Mouse (Mus musculus) limb, embryonic 14.5 days (tissue): ENCODE measurements at regions not wholly inside any gene's neighbourhood (a gene's known extent, or its start where the extent isn't known, plus 50 kb on each side); places are given as distances from the start of the nearest gene placed in this dataset.

Source experiments
- ATAC-seq: fragments of 200-750 bp; cut with Nextera tagmentation; 2 replicates; pipeline ENCODE4 v1.8.0; 2017; ENCODE audit warnings: low read depth, moderate number of reproducible peaks, moderate TSS enrichment; ENCODE audit not compliant: low FRiP score
- DNase-seq: peaks from one replicate; pipeline ENCODE4 v3.0.0-alpha.2; 2015; ENCODE audit warnings: low spot score
- H3K27ac ChIP-seq: fragments of 300-500 bp; sonication (generic); replicated peaks from 2 replicates; pipeline ENCODE4 v1.5.1; 2014; ENCODE audit warnings: low read depth, mild to moderate bottlenecking, low read length, moderate library complexity, mixed read lengths
- H3K27me3 ChIP-seq: fragments of 300-500 bp; sonication (generic); 2 replicates; pipeline ENCODE4 v1.6.1; 2014; ENCODE audit warnings: low read length, mixed read lengths; ENCODE audit not compliant: control insufficient read depth, insufficient read depth
- H3K36me3 ChIP-seq: fragments of 300-500 bp; sonication (generic); 2 replicates; pipeline ENCODE4 v1.6.1; 2014; ENCODE audit warnings: mild to moderate bottlenecking, low read length, moderate library complexity, mixed read lengths; ENCODE audit not compliant: control insufficient read depth, insufficient read depth
- H3K4me1 ChIP-seq: fragments of 300-500 bp; sonication (generic); 2 replicates; pipeline ENCODE4 v1.6.1; 2014; ENCODE audit warnings: antibody characterized with exemption, low read length, mixed read lengths; ENCODE audit not compliant: control insufficient read depth, insufficient read depth
- H3K4me2 ChIP-seq: fragments of 300-500 bp; sonication (generic); replicated peaks from 2 replicates; pipeline ENCODE4 v1.6.1; 2014; ENCODE audit warnings: low read depth, mild to moderate bottlenecking, low read length, moderate library complexity; ENCODE audit not compliant: severe bottlenecking
- H3K4me3 ChIP-seq: fragments of 300-500 bp; sonication (generic); replicated peaks from 2 replicates; pipeline ENCODE4 v1.5.1; 2014; ENCODE audit warnings: low read length
- H3K9ac ChIP-seq: fragments of 300-500 bp; sonication (generic); 2 replicates; pipeline ENCODE4 v1.6.1; 2014; ENCODE audit warnings: mild to moderate bottlenecking, low read depth, low read length, moderate library complexity; ENCODE audit not compliant: severe bottlenecking
- H3K9me3 ChIP-seq: fragments of 300-500 bp; sonication (generic); 2 replicates; pipeline ENCODE4 v1.6.1; 2016; ENCODE audit warnings: low read length; ENCODE audit not compliant: control insufficient read depth
- POLR2A ChIP-seq: fragments of 200-500 bp; IDR thresholded peaks from 2 replicates; pipeline ENCODE4 v1.8.0; 2012; ENCODE audit warnings: inconsistent platforms, mild to moderate bottlenecking, moderate library complexity, borderline replicate concordance; ENCODE audit not compliant: insufficient read depth, insufficient read length; ENCODE audit errors: extremely low read depth
- WGBS: fragments of 180-500 bp; shearing (Covaris S2); extraction: QIAGEN DNeasy Blood & Tissue Kit; methylation state at CpG from one replicate; pipeline ENCODE4 v1.1.7; 2014; 5-methylcytosine and 5-hydroxymethylcytosine counted together

- Histone ChIP-seq H3K4me2 (no peak overlapping the region), H3K27ac (no peak overlapping the region), H3K27me3 (no peaks in the 10 kb centered on the region), H3K9me3 (no peaks in the 10 kb centered on the region), H3K9ac (no peak overlapping the region), H3K4me1 (peaks cover 6% of the 10 kb centered on the region; the same call in 1 of the 2 replicates), H3K36me3 (no peaks in the 10 kb centered on the region), H3K4me3 (no peak overlapping the region)
- ATAC-seq, result no peak
- WGBS, result 61% methylated on average over 6 of the region's 6 CpGs
- no peak for TF ChIP-seq POLR2A
- no peak for DNase-seq
These were observed 76.9 kb upstream of the Magi3 start for GRCm38 (mm10) chr3:104297112-104297511.

- Histone ChIP-seq H3K9ac (no peak overlapping the region), H3K27ac (no peak overlapping the region), H3K9me3 (no peaks in the 10 kb centered on the region), H3K4me3 (no peak overlapping the region), H3K36me3 (no peaks in the 10 kb centered on the region), H3K4me2 (no peak overlapping the region), H3K4me1 (peaks cover 6% of the 10 kb centered on the region; the same call in 1 of the 2 replicates), H3K27me3 (no peaks in the 10 kb centered on the region)
- no peak for TF ChIP-seq POLR2A
- DNase-seq (no peak), ATAC-seq (no peak)
- 74% methylated on average over 9 of the region's 9 CpGs for WGBS
These were observed 75.7 kb upstream of the Magi3 start for GRCm38 (mm10) chr3:104295856-104296255.

- H3K4me3 ChIP-seq, result no peak overlapping the region
- no peak overlapping the region for H3K4me2 ChIP-seq
- H3K27ac ChIP-seq, result no peak overlapping the region
- H3K36me3 ChIP-seq, result no peaks in the 10 kb centered on the region
- WGBS, result 26% methylated on average over 8 of the region's 8 CpGs
- TF ChIP-seq POLR2A, result no peak
- DNase-seq, result no peak
- H3K27me3 ChIP-seq, result no peaks in the 10 kb centered on the region
- H3K9me3 ChIP-seq, result no peaks in the 10 kb centered on the region
- ATAC-seq, result no peak; the same call in 1 of the 2 replicates
- peaks cover 6% of the 10 kb centered on the region; the same call in 1 of the 2 replicates for H3K4me1 ChIP-seq
- H3K9ac ChIP-seq, result no peak overlapping the region
These were observed 75.0 kb upstream of the Magi3 start for GRCm38 (mm10) chr3:104295015-104295719.

- 29% methylated on average over 3 of the region's 3 CpGs for WGBS
- H3K4me2 ChIP-seq, result no peak overlapping the region
- no peak for TF ChIP-seq POLR2A
- H3K4me3 ChIP-seq, result no peak overlapping the region
- H3K4me1 ChIP-seq, result peaks cover 6% of the 10 kb centered on the region; the same call in 1 of the 2 replicates
- H3K27me3 ChIP-seq, result no peaks in the 10 kb centered on the region
- DNase-seq, result no peak
- no peak overlapping the region for H3K9ac ChIP-seq
- no peaks in the 10 kb centered on the region for H3K9me3 ChIP-seq
- H3K27ac ChIP-seq, result no peak overlapping the region
- no peak for ATAC-seq
- H3K36me3 ChIP-seq, result no peaks in the 10 kb centered on the region
These were observed 73.7 kb upstream of the Magi3 start for GRCm38 (mm10) chr3:104293869-104294268.

- Histone ChIP-seq H3K9ac (no peak overlapping the region), H3K4me1 (no peaks in the 10 kb centered on the region), H3K9me3 (no peaks in the 10 kb centered on the region), H3K4me3 (no peak overlapping the region), H3K27ac (no peak overlapping the region), H3K4me2 (no peak overlapping the region), H3K36me3 (no peaks in the 10 kb centered on the region), H3K27me3 (no peaks in the 10 kb centered on the region)
- no peak for TF ChIP-seq POLR2A
- DNase-seq, result no peak
- ATAC-seq, result no peak
- WGBS, result 83% methylated on average over 5 of the region's 5 CpGs
These were observed 69.0 kb upstream of the Magi3 start for GRCm38 (mm10) chr3:104288970-104289680.
